Mouse (Mus musculus) embryonic facial prominence, embryonic 11.5 days (tissue): ENCODE data around the gene Atp5c1. TPM values are rescaled to one million over a fixed set of nuclear protein-coding genes. Genes with fewer than 3 reads are reported as not detected.

Experiments
- ATAC-seq: fragments of 200-750 bp; cut with Nextera tagmentation; replicated peaks from 2 replicates; pipeline ENCODE4 v1.8.0; 2017; ENCODE audit warnings: low read depth; ENCODE audit not compliant: insufficient number of reproducible peaks, low FRiP score, low TSS enrichment
- DNase-seq: peaks from one replicate; pipeline ENCODE4 v3.0.0-alpha.2; 2015; ENCODE audit warnings: low spot score
- H3K27ac ChIP-seq: fragments of 300-500 bp; sonication (generic); replicated peaks from 2 replicates; pipeline ENCODE4 v1.5.1; 2014; ENCODE audit warnings: mild to moderate bottlenecking, low read depth, low read length, control low read depth
- H3K27me3 ChIP-seq: fragments of 300-500 bp; sonication (generic); 2 replicates; pipeline ENCODE4 v1.6.1; 2014; ENCODE audit warnings: mild to moderate bottlenecking, low read length, moderate library complexity, mixed read lengths; ENCODE audit not compliant: control insufficient read depth, insufficient read depth
- H3K36me3 ChIP-seq: fragments of 300-500 bp; sonication (generic); replicated peaks from 2 replicates; pipeline ENCODE4 v1.6.1; 2014; ENCODE audit warnings: low read depth, mild to moderate bottlenecking, low read length, moderate library complexity, mixed read lengths; ENCODE audit not compliant: control insufficient read depth, insufficient read depth
- H3K4me1 ChIP-seq: fragments of 300-500 bp; sonication (generic); 2 replicates; pipeline ENCODE4 v1.6.1; 2014; ENCODE audit warnings: low read length, mixed read lengths; ENCODE audit not compliant: control insufficient read depth, insufficient read depth
- H3K4me2 ChIP-seq: fragments of 300-500 bp; sonication (generic); 2 replicates; pipeline ENCODE4 v1.6.1; 2014; ENCODE audit warnings: low read depth, mild to moderate bottlenecking, control low read depth, low read length, moderate library complexity
- H3K4me3 ChIP-seq: fragments of 300-500 bp; sonication (generic); 2 replicates; pipeline ENCODE4 v1.5.1; 2014; ENCODE audit warnings: low read depth, low read length, control low read depth
- H3K9ac ChIP-seq: fragments of 300-500 bp; sonication (generic); replicated peaks from 2 replicates; pipeline ENCODE4 v1.6.1; 2014; ENCODE audit warnings: mild to moderate bottlenecking, control low read depth, low read length
- H3K9me3 ChIP-seq: fragments of 300-500 bp; sonication (generic); replicated peaks from 2 replicates; pipeline ENCODE4 v1.6.1; 2016; ENCODE audit warnings: mild to moderate bottlenecking, low read length, inconsistent platforms, mixed read lengths; ENCODE audit not compliant: control insufficient read depth
- WGBS: fragments of 180-500 bp; shearing (Covaris S2); extraction: QIAGEN DNeasy Blood & Tissue Kit; methylation state at CpG from one replicate; pipeline ENCODE4 v1.1.7; 2014; 5-methylcytosine and 5-hydroxymethylcytosine counted together
- polyA plus RNA-seq: library from polyadenylated mRNA; unstranded; fragments of >200 nt; fragmentation: Nextera tagmentation; extraction: Ambion mirVana; gene quantifications from 2 replicates; pipeline ENCODE4 v1.2.1, GENCODE M21; 2014

The Atp5c1 gene
- polyA plus RNA-seq, 1 experiment from 2014 or later: 639 TPM

GRCm38 (mm10) chr2:10101180-10101579, 20.9 kb upstream of the Atp5c1 start:
- Histone ChIP-seq H3K27me3 (no peaks in the 10 kb centered on the region), H3K4me2 (no peak overlapping the region), H3K9me3 (no peaks in the 10 kb centered on the region), H3K36me3 (no peaks in the 10 kb centered on the region), H3K27ac (no peak overlapping the region), H3K4me3 (no peak overlapping the region), H3K9ac (no peak overlapping the region), H3K4me1 (no peaks in the 10 kb centered on the region)
- 39% methylated on average over 6 of the region's 6 CpGs for WGBS
- ATAC-seq (no peak), DNase-seq (peak; percentile 60)

DNA sequence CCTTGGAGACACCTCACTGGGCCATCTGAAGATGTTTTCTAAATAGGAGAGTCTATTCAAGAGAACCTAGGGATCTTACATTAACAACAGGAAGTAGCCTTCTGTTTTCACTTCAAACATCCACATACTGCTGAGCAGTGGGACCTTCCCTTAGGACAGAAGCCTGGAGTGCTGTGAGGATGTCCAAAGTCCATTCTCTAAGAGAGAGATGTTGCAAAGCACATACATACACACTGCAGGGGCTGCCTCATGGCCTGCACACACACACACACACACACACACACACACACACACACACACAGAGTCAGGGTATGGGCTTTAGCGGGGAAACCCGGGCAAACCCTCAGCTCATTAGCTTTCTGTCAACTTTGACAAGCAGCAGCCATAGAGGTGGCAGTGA, 20.2 kb upstream of the Atp5c1 start:
- Histone ChIP-seq H3K36me3 (no peaks in the 10 kb centered on the region), H3K9ac (no peak overlapping the region), H3K4me2 (no peak overlapping the region), H3K9me3 (no peaks in the 10 kb centered on the region), H3K27me3 (no peaks in the 10 kb centered on the region), H3K4me3 (no peak overlapping the region), H3K4me1 (no peaks in the 10 kb centered on the region), H3K27ac (no peak overlapping the region)
- 64% methylated on average over 2 of the region's 2 CpGs for WGBS
- DNase-seq (no peak), ATAC-seq (no peak)

GRCm38 (mm10) chr2:10098598-10099215, 18.4 kb upstream of the Atp5c1 start:
- ATAC-seq (no peak), DNase-seq (peak; percentile 78)
- H3K9ac ChIP-seq: no peak overlapping the region
- H3K27ac ChIP-seq: no peak overlapping the region
- no peaks in the 10 kb centered on the region for H3K27me3 ChIP-seq
- no peak overlapping the region for H3K4me2 ChIP-seq
- 33% methylated on average over 9 of the region's 9 CpGs for WGBS
- H3K4me3 ChIP-seq: no peak overlapping the region
- no peaks in the 10 kb centered on the region for H3K9me3 ChIP-seq
- H3K36me3 ChIP-seq: no peaks in the 10 kb centered on the region
- no peaks in the 10 kb centered on the region for H3K4me1 ChIP-seq

GRCm38 (mm10) chr2:10094327-10095100, 14.2 kb upstream of the Atp5c1 start:
- Histone ChIP-seq H3K27me3 (no peaks in the 10 kb centered on the region), H3K27ac (no peak overlapping the region), H3K4me3 (no peak overlapping the region), H3K9me3 (no peaks in the 10 kb centered on the region), H3K4me1 (no peaks in the 10 kb centered on the region), H3K36me3 (peaks cover 4% of the 10 kb centered on the region; the same call in 1 of the 2 replicates), H3K4me2 (no peak overlapping the region), H3K9ac (no peak overlapping the region)
- DNase-seq (no peak), ATAC-seq (no peak)
- WGBS: 88% methylated on average over 14 of the region's 14 CpGs

- Histone ChIP-seq H3K9me3 (no peaks in the 10 kb centered on the region), H3K27ac (no peak overlapping the region), H3K4me1 (no peaks in the 10 kb centered on the region), H3K4me2 (no peak overlapping the region), H3K27me3 (no peaks in the 10 kb centered on the region), H3K4me3 (no peak overlapping the region), H3K9ac (no peak overlapping the region), H3K36me3 (peaks cover 4% of the 10 kb centered on the region; the same call in 1 of the 2 replicates)
- ATAC-seq: no peak
- WGBS: 86% methylated on average over 8 of the region's 8 CpGs
- no peak for DNase-seq
Measured at GRCm38 (mm10) chr2:10087256-10087850, 7.0 kb upstream of the Atp5c1 start.

DNA sequence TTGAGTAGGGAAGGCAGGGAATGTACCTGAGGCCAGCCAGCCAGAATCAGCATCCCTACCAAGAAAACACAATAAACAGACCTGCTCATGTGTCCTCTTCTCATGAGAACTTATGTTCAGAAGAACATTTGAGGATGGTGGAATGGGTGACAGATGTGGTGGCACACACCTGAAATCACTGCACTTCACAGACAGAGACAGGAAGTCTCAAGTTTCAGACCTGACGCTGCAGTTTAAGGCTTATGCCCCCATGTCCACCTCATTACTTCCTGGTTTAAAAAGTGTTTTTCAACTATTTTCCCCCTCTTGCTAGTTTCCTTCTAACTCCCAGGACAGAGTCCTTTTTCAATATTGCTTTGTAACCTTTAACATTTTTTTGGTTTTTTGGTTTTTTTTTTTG, 2.4 kb upstream of the Atp5c1 start:
- H3K4me1 ChIP-seq: no peaks in the 10 kb centered on the region; the same call in none of the 2 replicates
- 41% methylated on average over 1 of the region's 1 CpGs for WGBS
- H3K4me2 ChIP-seq: no peak overlapping the region
- no peaks in the 10 kb centered on the region for H3K9me3 ChIP-seq
- no peak overlapping the region for H3K27ac ChIP-seq
- no peak for DNase-seq
- no peak overlapping the region for H3K4me3 ChIP-seq
- H3K36me3 ChIP-seq: no peaks in the 10 kb centered on the region
- H3K9ac ChIP-seq: no peak overlapping the region
- ATAC-seq: no peak
- H3K27me3 ChIP-seq: no peaks in the 10 kb centered on the region

DNA sequence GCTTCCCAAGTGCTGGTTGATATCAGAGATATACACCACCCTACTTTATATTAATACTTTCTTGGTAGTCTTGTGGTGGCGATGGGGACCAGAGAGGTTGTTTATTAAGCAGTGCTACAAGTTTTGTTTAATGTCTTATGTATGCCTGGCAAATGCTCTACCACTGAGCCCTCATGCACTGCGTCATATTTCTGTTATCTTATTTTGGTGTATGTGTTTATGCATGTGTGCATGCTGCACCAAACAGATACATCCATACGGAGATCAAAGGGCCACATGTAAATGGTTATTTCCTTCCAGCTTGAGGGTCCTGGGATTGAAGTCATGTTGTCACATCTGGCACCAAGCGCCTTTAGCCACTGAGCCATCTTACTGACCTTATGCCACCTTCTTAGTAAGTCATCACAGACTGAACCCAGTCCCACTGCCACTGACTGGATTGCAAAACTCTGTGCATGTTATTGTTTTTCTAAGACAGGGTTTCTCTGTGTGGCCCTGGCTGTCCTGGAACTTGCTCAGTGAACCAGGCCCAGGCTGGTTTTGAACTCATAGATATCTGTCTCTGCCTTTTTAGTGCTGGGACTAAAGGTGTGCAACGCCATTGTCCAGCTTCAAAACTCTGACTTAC, 1.3 kb upstream of the Atp5c1 start:
- no peaks in the 10 kb centered on the region for H3K27me3 ChIP-seq
- no peak overlapping the region for H3K27ac ChIP-seq
- no peaks in the 10 kb centered on the region for H3K36me3 ChIP-seq
- H3K4me2 ChIP-seq: peak overlapping the region; percentile 62
- H3K9me3 ChIP-seq: no peaks in the 10 kb centered on the region
- 75% methylated on average over 5 of the region's 5 CpGs for WGBS
- DNase-seq (no peak), ATAC-seq (no peak)
- no peak overlapping the region for H3K9ac ChIP-seq
- H3K4me3 ChIP-seq: peak overlapping the region; percentile 84
- no peaks in the 10 kb centered on the region; the same call in none of the 2 replicates for H3K4me1 ChIP-seq
